Mouse (Mus musculus) adrenal gland (tissue): ENCODE results near the gene Prokr2.

Source experiments
- intact Hi-C: fragments of 180-260 bp; cut with DNase I; formaldehyde crosslinking; loops from one replicate; pipeline ENCODE4 v1.15.1; 2025
- long read RNA-seq, 2 experiments: library from polyadenylated mRNA; unstranded; transcript quantifications; one replicate each; pipeline ENCODE4 v2.0.0; 2020; ENCODE audit warnings: borderline replicate concordance in 1 of 2; ENCODE audit not compliant: insufficient replicate concordance in 1 of 2

The Prokr2 gene
- long read RNA-seq, experiment 1, result 0 reads
- long read RNA-seq, experiment 2, result 0 reads

DNA sequence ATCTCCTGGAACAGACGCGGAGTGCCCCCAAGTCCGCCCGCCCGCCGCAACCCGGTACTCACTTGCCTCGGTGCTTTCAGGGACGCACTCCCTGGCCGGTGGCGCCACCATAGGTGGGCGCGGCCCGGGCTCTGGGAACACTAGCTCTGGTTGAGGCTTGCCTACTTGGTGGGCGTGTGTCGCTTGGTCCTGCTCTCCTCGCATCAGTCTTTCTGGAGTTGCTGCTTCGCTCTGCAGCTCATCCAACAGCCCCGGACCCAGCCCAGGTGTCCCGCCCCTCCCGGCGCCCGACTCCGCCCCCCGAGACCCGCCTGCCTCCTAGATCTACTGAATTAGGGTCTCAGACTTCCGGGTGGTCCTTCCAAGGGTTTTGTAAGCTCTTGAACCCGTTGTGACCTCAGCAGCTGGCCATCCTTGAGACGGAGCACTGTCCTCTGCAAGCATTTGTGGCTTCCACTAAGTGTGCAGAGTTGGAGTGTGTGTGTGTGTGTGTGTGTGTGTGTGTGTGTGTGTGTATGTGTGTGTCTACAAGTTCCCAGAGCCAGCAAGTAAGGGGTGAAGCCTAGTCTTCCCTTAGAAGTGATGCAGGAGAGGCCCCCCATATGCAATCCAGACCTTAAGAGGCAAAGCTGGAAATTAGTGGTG is at the start of gene Prokr2:
Gene Prokr2 (minus strand): TSS at position 254 of the 645 bp plus-strand sequence.
- intact Hi-C loops, result no loop called here

- intact Hi-C loops, result no loop called here
Measured at GRCm38 (mm10) chr2:132427160-132427941, 42.1 kb upstream of the Prokr2 start.

GRCm38 (mm10) chr2:132425576-132425975 is 40.3 kb upstream of the Prokr2 start:
- intact Hi-C loops, result no loop called here

DNA sequence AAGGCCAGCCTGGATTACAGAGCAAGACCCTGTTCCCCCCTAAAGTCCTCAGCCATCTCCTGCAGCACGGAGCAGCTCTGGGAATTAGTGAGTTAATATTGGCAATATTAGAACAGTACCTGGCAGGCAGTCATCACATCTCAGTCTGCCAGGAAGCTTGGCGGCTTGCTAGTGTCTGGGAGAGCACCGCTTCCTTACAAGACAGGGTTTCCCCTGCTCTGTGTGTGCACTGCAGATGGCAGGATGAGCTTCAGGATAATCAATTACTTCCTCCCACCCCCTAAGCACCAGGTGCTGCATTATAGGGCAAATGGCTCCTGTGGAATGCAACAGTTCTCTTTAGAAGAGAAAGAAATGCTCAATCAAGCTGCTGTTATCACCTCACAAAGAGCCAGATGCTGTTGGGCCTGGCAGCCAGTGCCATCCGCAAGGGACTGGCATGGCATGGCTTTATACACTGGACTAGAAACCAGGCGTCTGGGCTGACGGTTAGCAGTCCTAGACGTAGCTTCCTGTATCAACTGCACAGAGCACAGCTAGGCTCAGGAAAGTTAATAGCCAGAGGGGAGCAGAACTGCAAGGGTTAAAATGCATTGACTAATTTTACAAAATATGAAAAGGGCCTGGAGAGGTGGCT is 38.3 kb upstream of the Prokr2 start:
- intact Hi-C loops, result no loop called here

- intact Hi-C loops, result no loop called here
Measured at GRCm38 (mm10) chr2:132422846-132423245, 37.6 kb upstream of the Prokr2 start.

DNA sequence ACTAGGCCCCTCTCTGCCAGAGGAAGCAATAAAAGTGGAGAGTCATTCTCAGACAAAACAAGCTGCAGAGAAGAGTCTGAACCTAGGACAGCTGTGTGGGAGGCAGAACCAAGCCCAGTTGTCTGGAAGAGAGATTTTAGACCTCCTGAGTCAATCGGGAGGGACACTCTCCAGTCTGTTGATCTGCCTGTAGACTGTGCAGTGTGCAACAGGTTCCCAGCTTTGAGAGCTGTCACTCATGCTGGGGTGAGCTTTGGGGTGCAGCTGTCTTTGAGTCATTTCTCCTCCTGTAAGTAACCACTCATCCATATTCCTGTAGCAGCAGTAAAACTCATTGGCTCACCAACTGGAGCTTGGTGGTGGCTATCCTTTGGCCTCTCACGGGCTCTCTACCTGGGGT is 33.2 kb upstream of the Prokr2 start:
- intact Hi-C loops, result no loop called here

- intact Hi-C loops, result no loop called here
Measured at GRCm38 (mm10) chr2:132410126-132410525, 24.9 kb upstream of the Prokr2 start.

DNA sequence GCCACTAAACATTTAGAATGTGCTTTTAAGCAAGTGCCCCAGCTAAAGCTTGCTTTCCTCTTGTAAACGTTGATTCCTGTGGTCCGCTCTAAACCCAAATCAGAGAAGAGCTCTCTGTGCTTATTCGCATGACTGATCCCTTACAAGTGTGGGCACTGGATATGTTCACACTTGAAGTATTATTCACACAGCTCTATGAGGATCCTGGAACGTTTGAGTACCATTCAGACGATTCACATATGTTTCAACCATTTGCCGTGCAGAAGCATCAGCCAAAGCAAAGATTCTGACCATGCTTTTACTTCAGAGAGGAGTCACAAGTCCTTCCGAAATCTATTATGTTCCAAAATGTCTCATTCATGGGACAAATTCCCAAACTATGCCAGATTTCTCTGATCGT is 12.9 kb upstream of the Prokr2 start:
- intact Hi-C loops, result no loop called here

DNA sequence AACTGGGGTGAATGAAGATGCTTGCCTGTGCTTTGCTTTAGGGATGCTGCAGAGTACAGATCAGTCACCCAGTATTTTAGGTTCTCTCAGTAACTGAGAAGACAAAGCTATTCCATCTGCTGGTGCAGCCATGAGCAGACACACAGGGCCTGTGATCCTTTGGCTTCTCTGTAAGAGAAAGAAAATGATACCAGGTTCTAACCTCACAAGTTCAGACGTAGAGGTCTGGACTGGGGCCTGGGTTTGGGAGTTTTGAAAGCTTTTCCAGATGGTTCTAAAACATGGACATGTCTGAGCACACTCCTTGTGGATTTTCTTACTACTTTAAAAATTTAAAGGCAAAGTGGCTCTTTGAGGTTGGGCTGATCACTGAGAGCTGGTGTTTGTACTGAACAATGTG is 10.5 kb upstream of the Prokr2 start:
- intact Hi-C loops, result no loop called here

DNA sequence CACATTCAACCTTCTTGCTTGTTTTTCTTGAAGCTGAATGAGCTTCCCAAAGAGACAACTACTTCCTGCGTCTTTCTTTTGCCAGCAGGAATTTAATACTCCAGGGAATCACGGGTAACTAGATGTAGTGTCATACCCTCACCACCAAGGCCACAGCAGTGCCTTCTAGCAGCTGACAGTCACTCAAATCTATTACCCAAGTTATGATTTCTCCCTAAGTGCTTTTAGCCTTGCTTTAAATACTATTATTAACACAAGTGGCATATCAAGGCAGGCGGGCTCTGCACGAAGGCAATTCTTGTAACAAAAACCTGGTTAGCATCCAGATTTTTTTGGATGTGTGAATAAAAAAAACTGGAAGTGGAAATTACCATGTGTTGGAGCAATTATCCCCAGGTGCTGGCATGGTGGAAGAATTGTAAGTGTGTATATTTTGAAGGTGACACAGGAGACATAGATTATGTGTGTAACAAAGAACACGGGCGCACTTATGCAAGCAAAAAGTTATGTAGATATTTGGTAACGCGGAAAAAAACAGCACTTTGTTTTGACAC is 5.4 kb upstream of the Prokr2 start:
- intact Hi-C loops, result loop anchor here (1.0 kb wide), 1 partner anchor 95 kb away; no protein-coding TSS in a partner anchor

DNA sequence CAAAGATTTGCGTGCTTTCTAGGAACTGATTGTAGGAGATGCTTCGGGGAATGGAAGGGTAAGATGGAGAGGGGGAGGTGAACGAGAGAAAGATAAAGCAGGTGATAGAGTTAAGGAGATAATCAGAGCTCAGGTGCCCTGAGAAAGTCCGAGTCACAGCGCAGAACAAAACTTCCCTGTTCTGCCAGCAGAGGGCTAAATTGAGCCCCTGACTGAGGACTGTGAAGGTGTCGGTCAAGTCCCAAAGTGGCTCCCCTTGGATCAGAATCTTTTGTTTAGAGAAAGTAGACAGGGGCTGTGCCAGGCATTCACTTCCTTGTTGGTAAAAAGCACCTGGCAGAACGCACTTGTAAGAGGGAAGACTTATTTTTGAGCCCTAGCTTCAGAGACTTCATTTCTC is 4.3 kb upstream of the Prokr2 start:
- intact Hi-C loops, result no loop called here

- intact Hi-C loops, result no loop called here
Measured at GRCm38 (mm10) chr2:132384511-132385193, 595 bp downstream of the Prokr2 start.

GRCm38 (mm10) chr2:132382308-132382707 is 2.9 kb downstream of the Prokr2 start:
- intact Hi-C loops, result no loop called here

DNA sequence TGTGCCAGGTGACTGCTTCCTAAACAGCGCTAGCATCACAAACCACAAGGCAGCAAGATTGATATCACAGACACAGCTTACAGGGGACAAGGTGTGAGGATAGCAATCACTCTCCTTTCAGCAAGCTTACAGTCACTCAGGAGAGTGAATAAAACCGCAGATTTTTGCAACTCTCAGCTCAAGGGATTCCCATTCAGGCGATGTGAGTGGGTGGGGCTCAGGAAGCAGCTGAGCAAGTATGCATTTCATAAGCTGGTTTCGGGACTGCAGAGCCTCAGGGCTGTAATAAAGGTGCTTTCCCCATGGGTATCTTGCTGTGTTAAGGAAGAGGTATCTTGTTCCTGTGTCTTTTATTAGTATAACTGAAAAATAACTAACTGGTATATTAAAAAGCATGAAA is 5.6 kb downstream of the Prokr2 start:
- intact Hi-C loops, result no loop called here

GRCm38 (mm10) chr2:132378602-132379150 is 6.6 kb downstream of the Prokr2 start:
- intact Hi-C loops, result no loop called here

DNA sequence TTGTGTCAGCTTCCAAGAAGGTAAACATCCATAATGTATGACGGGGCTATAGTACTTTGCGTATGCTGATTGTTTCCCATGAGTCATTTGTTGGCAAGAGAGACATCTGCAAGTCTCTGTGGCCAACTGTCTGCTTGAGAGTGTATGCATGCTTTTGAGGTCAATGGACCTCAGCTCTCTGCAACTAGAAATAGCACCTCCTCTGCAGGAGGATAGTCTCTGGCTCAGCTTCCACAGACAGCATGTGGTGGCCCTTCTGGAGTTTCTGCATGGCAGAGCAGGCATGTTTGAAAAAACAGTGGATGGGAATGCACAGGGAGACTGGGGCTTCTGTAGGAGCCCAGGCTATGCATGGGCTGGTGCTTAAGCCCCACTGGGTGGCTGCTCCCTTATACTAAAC is 7.8 kb downstream of the Prokr2 start:
- intact Hi-C loops, result no loop called here

- intact Hi-C loops, result no loop called here
Measured at GRCm38 (mm10) chr2:132375721-132376120, 9.5 kb downstream of the Prokr2 start.

DNA sequence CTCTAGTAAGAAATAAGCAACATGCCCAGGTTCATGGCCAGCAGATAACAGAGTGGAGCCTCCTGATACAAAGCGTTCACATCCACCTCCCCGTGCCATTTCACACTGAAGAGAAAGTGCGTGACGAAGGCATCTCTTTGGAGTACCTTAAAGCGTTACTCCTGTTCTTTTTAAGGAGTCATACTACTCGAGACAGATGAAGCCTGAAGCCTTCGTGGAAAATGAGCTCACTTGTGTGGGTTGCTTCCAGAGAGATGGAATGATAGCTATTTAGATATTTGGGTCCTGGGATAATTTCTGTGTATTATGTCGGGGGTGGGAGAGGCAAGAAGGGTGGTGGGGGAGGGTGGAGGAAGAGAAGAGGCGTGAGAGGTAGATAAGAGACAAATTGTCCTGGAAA is 10.1 kb downstream of the Prokr2 start:
- intact Hi-C loops, result no loop called here

DNA sequence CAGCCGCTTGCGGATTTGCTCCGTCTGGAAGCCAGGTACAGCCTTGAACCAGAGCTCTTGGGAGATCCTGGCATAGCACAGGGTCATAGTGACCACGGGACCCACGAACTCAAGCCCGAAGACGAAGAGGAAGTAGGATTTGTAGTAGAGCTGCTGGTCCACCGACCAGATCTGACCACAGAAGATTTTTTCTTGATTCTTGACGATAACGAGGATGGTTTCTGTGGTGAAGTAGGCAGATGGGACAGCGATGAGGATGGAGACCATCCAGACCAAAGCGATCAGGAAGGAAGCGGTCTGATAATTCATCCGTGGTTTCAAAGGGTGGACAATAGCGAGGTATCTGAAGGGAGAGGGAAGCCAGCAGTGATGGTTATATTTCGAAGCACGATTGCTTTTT is 11.5 kb downstream of the Prokr2 start:
- intact Hi-C loops, result no loop called here

DNA sequence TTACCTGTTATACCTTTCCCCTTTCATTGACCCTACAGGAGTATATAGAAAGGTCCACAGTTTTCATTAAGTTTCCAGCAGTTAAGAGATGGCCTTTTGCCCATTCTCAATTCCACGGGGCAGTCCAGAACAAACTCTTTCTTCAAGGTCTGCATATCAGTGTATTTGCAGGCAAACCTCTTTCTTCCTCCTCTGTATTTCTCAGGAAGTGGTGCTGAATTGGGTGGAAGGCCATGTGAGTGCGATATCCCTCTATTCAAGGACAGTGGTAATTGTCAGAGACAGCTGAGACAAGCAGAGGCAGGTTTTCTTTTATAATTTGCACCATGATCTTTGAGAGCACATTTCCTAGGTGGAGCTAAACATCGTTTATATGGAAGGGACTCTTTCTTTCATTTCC is 16.8 kb downstream of the Prokr2 start:
- intact Hi-C loops, result no loop called here

GRCm38 (mm10) chr2:132343846-132344245 is 41.4 kb downstream of the Prokr2 start:
- intact Hi-C loops, result no loop called here
